Mouse (Mus musculus) midbrain, embryonic 13.5 days (tissue): ENCODE measurements around the gene Stbd1. TPM values are rescaled to one million over a fixed set of nuclear protein-coding genes. Genes with fewer than 3 reads are reported as not detected.

Experiments
- polyA plus RNA-seq: library from polyadenylated mRNA; unstranded; fragments of >200 nt; fragmentation: Nextera tagmentation; extraction: Ambion mirVana; gene quantifications from 2 replicates; pipeline ENCODE4 v1.2.1, GENCODE M21; 2015

Gene Stbd1
- polyA plus RNA-seq, 1 experiment from 2014 or later: 4.6 TPM

Other genes with a start within 250 kb of the Stbd1 start
- gene Nup54, start 167.8 kb upstream of the Stbd1 start, polyA plus RNA-seq: 53.7 and 58.5 TPM in 2 replicates
- gene Scarb2, start 96.2 kb upstream of the Stbd1 start, polyA plus RNA-seq: 21.0 and 21.8 TPM in 2 replicates
- gene Fam47e, start 48.0 kb upstream of the Stbd1 start, polyA plus RNA-seq: not detected in 2 replicates
- 0.37 and 0.63 TPM in 2 replicates for gene Ccdc158, start 72.2 kb downstream of the Stbd1 start, polyA plus RNA-seq
- 2.4 and 2.5 TPM in 2 replicates for gene Shroom3, start 80.4 kb downstream of the Stbd1 start, polyA plus RNA-seq